Mouse (Mus musculus) kidney, adult 2 months (tissue): Measurements from ENCODE around the gene H2-T3. TPM values are rescaled to one million over a fixed set of nuclear protein-coding genes. Genes with fewer than 3 reads are reported as not detected.

ENCODE experiments used
- DNase-seq: peaks from one replicate; pipeline ENCODE4 v3.0.0; 2021
- H3K27ac ChIP-seq: fragments of 200-500 bp; 2 replicates; pipeline ENCODE4 v1.5.1; 2012; ENCODE audit warnings: low read depth, low read length, control low read depth, inconsistent platforms; ENCODE audit not compliant: insufficient read depth
- H3K27me3 ChIP-seq: fragments of 200-500 bp; replicated peaks from 2 replicates; pipeline ENCODE4 v1.6.1; 2012; ENCODE audit warnings: mild to moderate bottlenecking, moderate library complexity, low read length, inconsistent platforms; ENCODE audit not compliant: control insufficient read depth, insufficient read depth
- H3K36me3 ChIP-seq: fragments of 200-500 bp; 2 replicates; pipeline ENCODE4 v1.6.1; 2012; ENCODE audit warnings: mild to moderate bottlenecking, moderate library complexity, low read length, inconsistent platforms; ENCODE audit not compliant: control insufficient read depth, insufficient read depth
- H3K4me1 ChIP-seq: fragments of 200-500 bp; 2 replicates; pipeline ENCODE4 v1.6.1; 2011; ENCODE audit warnings: low read length; ENCODE audit not compliant: control insufficient read depth, insufficient read depth
- H3K4me3 ChIP-seq: fragments of 200-500 bp; 2 replicates; pipeline ENCODE4 v1.5.1; 2011; ENCODE audit warnings: mild to moderate bottlenecking, low read depth, low read length, control low read depth; ENCODE audit not compliant: insufficient read depth
- CTCF ChIP-seq: fragments of 200-500 bp; conservative IDR thresholded peaks from 2 replicates; pipeline ENCODE4 v1.5.1; 2011; ENCODE audit warnings: low read depth, mild to moderate bottlenecking, control low read depth, low read length, moderate library complexity, mixed read lengths; ENCODE audit not compliant: insufficient read depth, insufficient read length
- POLR2A ChIP-seq: fragments of 200-500 bp; IDR thresholded peaks from one replicate; pipeline ENCODE4 v1.6.1; 2011; ENCODE audit warnings: low read depth, low read length, control low read depth
- WGBS: fragments of 180-500 bp; shearing (Covaris S2); methylation state at CpG from one replicate; pipeline ENCODE4 v1.1.7; 2018; 5-methylcytosine and 5-hydroxymethylcytosine counted together
- polyA plus RNA-seq: library from polyadenylated mRNA; depleted of rRNA; stranded (reverse); fragments of >200 nt; gene quantifications from 2 replicates; pipeline ENCODE4 v1.2.3, GENCODE M21; 2012

The H2-T3 gene
- polyA plus RNA-seq, 1 experiment = not detected

GRCm38 (mm10) chr17:36201851-36202250 lies 11.8 kb upstream of the H2-T3 start:
- Histone ChIP-seq H3K4me3 (no peak overlapping the region), H3K4me1 (no peaks in the 10 kb centered on the region), H3K27me3 (no peaks in the 10 kb centered on the region), H3K36me3 (no peaks in the 10 kb centered on the region), H3K27ac (no peak overlapping the region)
- no peak for DNase-seq
- 82% methylated on average over 2 of the region's 2 CpGs for WGBS
- TF ChIP-seq POLR2A (no peak), CTCF (no peak)

GRCm38 (mm10) chr17:36198317-36198716 lies 8.2 kb upstream of the H2-T3 start:
- WGBS = 18% methylated on average over 5 of the region's 5 CpGs
- TF ChIP-seq POLR2A (no peak), CTCF (peak; percentile 34; the same call in 1 of the 2 replicates)

GRCm38 (mm10) chr17:36194471-36194870 lies 4.4 kb upstream of the H2-T3 start:
- no peaks in the 10 kb centered on the region for H3K27me3 ChIP-seq
- WGBS = 84% methylated on average over 6 of the region's 6 CpGs
- TF ChIP-seq POLR2A (no peak), CTCF (no peak)
- H3K4me3 ChIP-seq = no peak overlapping the region
- H3K4me1 ChIP-seq = no peaks in the 10 kb centered on the region
- no peak overlapping the region for H3K27ac ChIP-seq
- no peak for DNase-seq
- H3K36me3 ChIP-seq = no peaks in the 10 kb centered on the region

More at GRCm38 (mm10) chr17:36198317-36198716, 8.2 kb upstream of the H2-T3 start:
- H3K36me3 ChIP-seq = no peaks in the 10 kb centered on the region
- H3K27ac ChIP-seq = no peak overlapping the region
- no peak for DNase-seq
- no peaks in the 10 kb centered on the region for H3K4me1 ChIP-seq
- no peak overlapping the region for H3K4me3 ChIP-seq
- H3K27me3 ChIP-seq = no peaks in the 10 kb centered on the region

GRCm38 (mm10) chr17:36193546-36194141 lies 3.6 kb upstream of the H2-T3 start:
- Histone ChIP-seq H3K4me3 (no peak overlapping the region), H3K36me3 (no peaks in the 10 kb centered on the region), H3K27me3 (no peaks in the 10 kb centered on the region), H3K27ac (no peak overlapping the region), H3K4me1 (no peaks in the 10 kb centered on the region)
- 30% methylated on average over 8 of the region's 8 CpGs for WGBS
- TF ChIP-seq POLR2A (no peak), CTCF (peak; percentile 94)
- DNase-seq = peak; percentile 60

- no peak for TF ChIP-seq POLR2A
- no peak for TF ChIP-seq CTCF
- DNase-seq = no peak
- H3K4me3 ChIP-seq = no peak overlapping the region
- no peaks in the 10 kb centered on the region for H3K36me3 ChIP-seq
- WGBS = 53% methylated on average over 2 of the region's 2 CpGs
- no peaks in the 10 kb centered on the region for H3K27me3 ChIP-seq
- H3K4me1 ChIP-seq = no peaks in the 10 kb centered on the region
- H3K27ac ChIP-seq = no peak overlapping the region
Measured at GRCm38 (mm10) chr17:36192371-36192770, 2.3 kb upstream of the H2-T3 start.

- H3K27me3 ChIP-seq = no peaks in the 10 kb centered on the region
- WGBS = 38% methylated on average over 18 of the region's 18 CpGs
Measured at GRCm38 (mm10) chr17:36189491-36190168, 457 bp downstream of the H2-T3 start.

GRCm38 (mm10) chr17:36187540-36187939 lies 2.5 kb downstream of the H2-T3 start:
- H3K27ac ChIP-seq = no peak overlapping the region
- no peak for DNase-seq
- TF ChIP-seq CTCF (no peak), POLR2A (no peak)
- H3K27me3 ChIP-seq = no peaks in the 10 kb centered on the region
- no peak overlapping the region for H3K4me3 ChIP-seq
- no peaks in the 10 kb centered on the region for H3K4me1 ChIP-seq
- WGBS = 54% methylated on average over 3 of the region's 3 CpGs
- no peaks in the 10 kb centered on the region for H3K36me3 ChIP-seq

More at GRCm38 (mm10) chr17:36189491-36190168, 457 bp downstream of the H2-T3 start:
- H3K27ac ChIP-seq = no peak overlapping the region
- no peaks in the 10 kb centered on the region for H3K4me1 ChIP-seq
- H3K36me3 ChIP-seq = no peaks in the 10 kb centered on the region
- TF ChIP-seq CTCF (no peak), POLR2A (no peak)
- H3K4me3 ChIP-seq = no peak overlapping the region
- no peak for DNase-seq
